Mouse (Mus musculus) G1E (cell line): ENCODE data around the gene Myl7. TPM values are rescaled to one million over a fixed set of nuclear protein-coding genes. Genes with fewer than 3 reads are reported as not detected.
"Not testable (repeated sequence)": the region's sequence is repeated elsewhere in the genome, so short reads cannot be mapped to it uniquely, and the experiment has no call there.

Experiments
- ATAC-seq: 2 replicates; pipeline ENCODE4 v1.8.0; 2016; ENCODE audit warnings: mild to moderate bottlenecking; ENCODE audit not compliant: insufficient number of reproducible peaks, poor library complexity, low FRiP score, severe bottlenecking; ENCODE audit errors: extremely low read depth
- DNase-seq: peaks from one replicate; pipeline ENCODE4 v3.0.0; 2012; ENCODE audit warnings: low spot score
- H3K27me3 ChIP-seq: 2 replicates; pipeline ENCODE4 v1.6.1; 2012; ENCODE audit warnings: mild to moderate bottlenecking, low read length, inconsistent platforms; ENCODE audit not compliant: insufficient read depth
- H3K36me3 ChIP-seq: replicated peaks from 2 replicates; pipeline ENCODE3; 2012; ENCODE audit warnings: mild to moderate bottlenecking, inconsistent platforms
- H3K4me1 ChIP-seq: 2 replicates; pipeline ENCODE4 v1.6.1; 2012; ENCODE audit warnings: low read depth, low read length, inconsistent platforms, mixed read lengths; ENCODE audit not compliant: insufficient read depth
- H3K4me3 ChIP-seq: 2 replicates; pipeline ENCODE4 v1.5.1; 2012; ENCODE audit warnings: low read depth, mild to moderate bottlenecking, inconsistent platforms, low read length, moderate library complexity, mixed read lengths
- H3K9me3 ChIP-seq: replicated peaks from 2 replicates; pipeline ENCODE4 v1.6.1; 2012; ENCODE audit warnings: inconsistent platforms
- CTCF ChIP-seq: IDR thresholded peaks from 2 replicates; pipeline ENCODE4 v1.5.1; 2012; ENCODE audit warnings: low read depth, low read length, inconsistent platforms, mixed read lengths
- GATA1 ChIP-seq: IDR thresholded peaks from 2 replicates; pipeline ENCODE4 v1.6.1; 2012; ENCODE audit warnings: borderline replicate concordance, low read length, inconsistent platforms, mixed read lengths
- GATA2 ChIP-seq: IDR thresholded peaks from 2 replicates; pipeline ENCODE4 v1.6.1; 2012; ENCODE audit warnings: low read depth, low read length, inconsistent platforms, borderline replicate concordance
- POLR2AphosphoS5 ChIP-seq: IDR thresholded peaks from 2 replicates; pipeline ENCODE4 v1.6.1; 2012; ENCODE audit warnings: low read depth, low read length, inconsistent platforms; ENCODE audit not compliant: insufficient replicate concordance
- TAL1 ChIP-seq: conservative IDR thresholded peaks from 2 replicates; pipeline ENCODE4 v1.6.1; 2012; ENCODE audit warnings: low read depth, low read length, inconsistent platforms, mixed read lengths
- polyA plus RNA-seq: library from polyadenylated mRNA; stranded (reverse); fragments of >175 nt; gene quantifications from 2 replicates; pipeline ENCODE4 v1.2.3, GENCODE M21; 2012
- total RNA-seq, 2 experiments: library from RNA; stranded (forward) in 1 of 2; stranded (reverse) in 1 of 2; fragments of 200-1000 nt in 1 of 2; fragments of >200 nt in 1 of 2; fragmentation: Nextera tagmentation in 1 of 2; gene quantifications; 2 replicates each; pipeline ENCODE4 v1.2.3; 2014 to 2017

Myl7 gene
- total RNA-seq (2014; fragmentation: Nextera tagmentation) (not detected in 2 replicates), total RNA-seq (2017) (not detected in 2 replicates), polyA plus RNA-seq (not detected in 2 replicates)

DNA sequence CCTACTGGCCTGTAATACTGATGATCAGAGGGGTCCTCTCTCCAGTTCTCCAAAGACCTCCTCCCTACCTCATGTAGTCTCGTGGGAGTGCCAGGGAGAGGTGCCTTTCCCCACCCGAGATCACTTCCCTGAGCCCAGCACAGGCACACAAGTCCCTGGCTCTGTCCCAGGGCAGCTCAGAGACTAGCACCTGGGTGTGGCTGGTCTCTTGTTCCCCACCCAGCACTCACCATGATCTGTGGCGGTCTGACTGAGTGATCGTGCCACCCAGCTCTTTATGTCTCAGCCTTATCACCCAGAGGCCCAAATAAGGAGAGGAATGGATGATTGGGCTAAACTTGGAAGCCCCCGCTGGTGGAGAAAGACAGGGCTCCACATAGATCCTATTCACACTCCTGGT is at the start of gene Myl7:
Gene Myl7, minus strand, starts transcription at position 252 of the 400 bp plus-strand sequence.
- Histone ChIP-seq H3K9me3 (no peaks in the 10 kb centered on the region), H3K27me3 (peaks cover 60% of the 10 kb centered on the region), H3K4me3 (no peak within 1 kb of the TSS), H3K4me1 (peaks cover 4% of the 10 kb centered on the region; the same call in 1 of the 2 replicates), H3K36me3 (no peaks in the 10 kb centered on the region)
- TF ChIP-seq POLR2AphosphoS5: no peak
- TF ChIP-seq GATA1: no peak
- no peak for TF ChIP-seq GATA2
- no peak for TF ChIP-seq TAL1
- no peak for TF ChIP-seq CTCF
- no peak for ATAC-seq
- no peak for DNase-seq

- Histone ChIP-seq H3K36me3 (no peaks in the 10 kb centered on the region), H3K27me3 (peaks cover 32% of the 10 kb centered on the region), H3K9me3 (no peaks in the 10 kb centered on the region), H3K4me1 (peaks cover 16% of the 10 kb centered on the region), H3K4me3 (no peak overlapping the region)
- TF ChIP-seq GATA2: no peak
- no peak for TF ChIP-seq TAL1
- no peak for TF ChIP-seq CTCF
- TF ChIP-seq GATA1: no peak
- no peak for TF ChIP-seq POLR2AphosphoS5
- ATAC-seq (no peak), DNase-seq (no peak)
These were observed 49.2 kb upstream of the Myl7 start for GRCm38 (mm10) chr11:5947796-5948195.

DNA sequence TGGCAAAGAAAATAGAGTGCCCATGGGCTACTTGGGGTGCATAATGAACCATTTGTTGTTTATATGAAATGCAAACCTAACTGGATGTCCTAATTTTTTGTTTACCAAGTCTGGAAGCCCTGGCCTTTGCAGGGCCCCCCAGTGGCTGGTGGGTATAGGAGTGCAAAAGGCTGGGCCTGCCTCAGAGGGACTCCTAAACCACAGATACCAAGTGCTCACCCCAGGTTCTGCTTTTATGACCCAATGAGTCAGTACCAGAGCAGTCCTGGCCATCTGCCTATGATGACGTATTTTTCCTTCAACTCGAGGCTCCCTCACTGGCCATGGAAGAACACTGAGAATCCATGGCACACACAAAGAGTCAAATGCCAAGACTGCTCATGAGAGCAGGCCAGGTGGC is 46.5 kb upstream of the Myl7 start:
- ATAC-seq: no peak
- H3K4me1 ChIP-seq: peaks cover 14% of the 10 kb centered on the region
- H3K4me3 ChIP-seq: no peak overlapping the region
- peaks cover 32% of the 10 kb centered on the region for H3K27me3 ChIP-seq
- no peaks in the 10 kb centered on the region for H3K9me3 ChIP-seq
- no peak for DNase-seq
- TF ChIP-seq CTCF (no peak), TAL1 (no peak), GATA2 (no peak), GATA1 (no peak)
- H3K36me3 ChIP-seq: no peaks in the 10 kb centered on the region

GRCm38 (mm10) chr11:5942966-5943365 is 44.4 kb upstream of the Myl7 start:
- TF ChIP-seq CTCF: no peak
- no peak for TF ChIP-seq TAL1
- no peak for TF ChIP-seq GATA2
- TF ChIP-seq POLR2AphosphoS5: no peak
- TF ChIP-seq GATA1: no peak
- ATAC-seq: no peak
- no peak for DNase-seq
- no peak overlapping the region for H3K4me3 ChIP-seq
- H3K4me1 ChIP-seq: no peaks in the 10 kb centered on the region
- H3K27me3 ChIP-seq: peaks cover 27% of the 10 kb centered on the region
- H3K9me3 ChIP-seq: no peaks in the 10 kb centered on the region
- no peaks in the 10 kb centered on the region for H3K36me3 ChIP-seq

GRCm38 (mm10) chr11:5934531-5934930 is 35.9 kb upstream of the Myl7 start:
- H3K36me3 ChIP-seq, H3K4me1 ChIP-seq, ATAC-seq, DNase-seq, H3K4me3 ChIP-seq, H3K27me3 ChIP-seq, H3K9me3 ChIP-seq: not testable (repeated sequence)

DNA sequence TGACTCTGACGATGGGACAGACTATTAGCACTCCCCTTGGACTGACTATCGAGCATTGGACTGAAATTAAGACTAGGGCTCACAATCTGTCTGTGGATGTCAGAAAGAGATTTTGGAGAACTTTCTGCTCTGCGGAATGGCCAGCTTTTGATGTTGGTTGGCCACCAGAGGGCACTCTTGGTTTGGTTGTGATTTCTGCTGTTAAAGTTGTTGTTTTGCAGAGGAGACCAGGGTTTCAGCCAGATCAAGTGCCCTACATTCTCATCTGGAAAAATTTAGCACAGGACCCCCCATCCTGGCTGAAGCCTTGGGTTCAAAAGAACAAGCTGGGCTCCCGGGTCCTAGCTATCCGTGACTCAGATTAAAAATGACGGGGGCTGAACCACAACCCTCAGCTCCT is 33.4 kb upstream of the Myl7 start:
- not testable (repeated sequence) for H3K36me3 ChIP-seq, H3K9me3 ChIP-seq, ATAC-seq, H3K4me1 ChIP-seq, H3K4me3 ChIP-seq, DNase-seq, H3K27me3 ChIP-seq

- DNase-seq (no peak), ATAC-seq (no peak)
- TF ChIP-seq GATA2 (no peak), GATA1 (no peak), POLR2AphosphoS5 (no peak), TAL1 (no peak), CTCF (no peak)
- Histone ChIP-seq H3K4me1 (no peaks in the 10 kb centered on the region), H3K36me3 (no peaks in the 10 kb centered on the region), H3K27me3 (peaks cover 4% of the 10 kb centered on the region), H3K4me3 (no peak overlapping the region), H3K9me3 (no peaks in the 10 kb centered on the region)
These were observed 32.0 kb upstream of the Myl7 start for GRCm38 (mm10) chr11:5930578-5930977.
